Mouse (Mus musculus) liver, postnatal 0 days (tissue): ENCODE data around the gene Ankrd39. TPM values are rescaled to one million over a fixed set of nuclear protein-coding genes. Genes with fewer than 3 reads are reported as not detected.

Experiments used
- ATAC-seq: fragments of 200-750 bp; cut with Nextera tagmentation; 2 replicates; pipeline ENCODE4 v1.8.0; 2017; ENCODE audit warnings: mild to moderate bottlenecking, moderate library complexity
- DNase-seq: peaks from one replicate; pipeline ENCODE4 v3.0.0-alpha.2; 2016
- H3K27ac ChIP-seq: fragments of 300-500 bp; sonication (generic); 2 replicates; pipeline ENCODE4 v1.5.1; 2014; ENCODE audit warnings: antibody characterized with exemption, moderate library complexity, mild to moderate bottlenecking, low read depth
- H3K27me3 ChIP-seq: fragments of 300-500 bp; sonication (generic); 2 replicates; pipeline ENCODE4 v1.6.1; 2014; ENCODE audit warnings: low read length, control low read depth, mixed read lengths; ENCODE audit not compliant: insufficient read depth
- H3K36me3 ChIP-seq: fragments of 300-500 bp; sonication (generic); replicated peaks from 2 replicates; pipeline ENCODE4 v1.6.1; 2014; ENCODE audit warnings: mild to moderate bottlenecking, control low read depth, low read length, moderate library complexity, mixed read lengths; ENCODE audit not compliant: insufficient read depth
- H3K4me1 ChIP-seq: fragments of 300-500 bp; sonication (generic); 2 replicates; pipeline ENCODE4 v1.6.1; 2014; ENCODE audit warnings: antibody characterized with exemption, mild to moderate bottlenecking, control low read depth; ENCODE audit not compliant: insufficient read depth
- H3K4me2 ChIP-seq: fragments of 300-500 bp; sonication (generic); 2 replicates; pipeline ENCODE4 v1.6.1; 2014; ENCODE audit warnings: low read depth, mild to moderate bottlenecking, low read length, moderate library complexity, mixed read lengths
- H3K4me3 ChIP-seq: fragments of 300-500 bp; sonication (generic); 2 replicates; pipeline ENCODE4 v1.5.1; 2014; ENCODE audit warnings: low read depth, low read length
- H3K9ac ChIP-seq: fragments of 300-500 bp; sonication (generic); replicated peaks from 2 replicates; pipeline ENCODE4 v1.6.1; 2014; ENCODE audit warnings: mild to moderate bottlenecking, moderate library complexity
- H3K9me3 ChIP-seq: fragments of 300-500 bp; sonication (generic); 2 replicates; pipeline ENCODE4 v1.6.1; 2016; ENCODE audit warnings: mild to moderate bottlenecking, control low read depth, low read length, mixed read lengths
- CTCF ChIP-seq: sonication (generic); IDR thresholded peaks from 2 replicates; pipeline ENCODE4 v1.5.1; 2016; ENCODE audit warnings: antibody characterized with exemption, low read depth
- EP300 ChIP-seq: IDR thresholded peaks from 2 replicates; pipeline ENCODE4 v1.6.1; 2016; ENCODE audit warnings: antibody characterized with exemption, low read depth, mild to moderate bottlenecking
- WGBS: fragments of 180-500 bp; shearing (Covaris S2); extraction: QIAGEN DNeasy Blood & Tissue Kit; methylation state at CpG from one replicate; pipeline ENCODE4 v1.1.7; 2014; ENCODE audit not compliant: insufficient replicate concordance; 5-methylcytosine and 5-hydroxymethylcytosine counted together
- polyA plus RNA-seq: library from polyadenylated mRNA; unstranded; fragments of >200 nt; fragmentation: Nextera tagmentation; extraction: Ambion mirVana; gene quantifications from 2 replicates; pipeline ENCODE4 v1.2.1, GENCODE M21; 2015

Gene Ankrd39
- polyA plus RNA-seq, 1 experiment from 2014 or later, result 7.4 TPM

- Histone ChIP-seq H3K4me1 (peaks cover 16% of the 10 kb centered on the region), H3K27me3 (0 out of 2 replicates have a peak, but pooled peaks cover 2% of the 10 kb centered on the region), H3K4me3 (no peak overlapping the region), H3K27ac (peak overlapping the region; percentile 44; the same call in 1 of the 2 replicates), H3K9me3 (no peaks in the 10 kb centered on the region), H3K4me2 (no peak overlapping the region), H3K9ac (no peak overlapping the region), H3K36me3 (no peaks in the 10 kb centered on the region)
- TF ChIP-seq EP300, result no peak
- no peak for TF ChIP-seq CTCF
- ATAC-seq, result no peak
- DNase-seq, result no peak
- 80% methylated on average over 5 of the region's 5 CpGs for WGBS
Observed at GRCm38 (mm10) chr1:36574196-36574955, 27.1 kb upstream of the Ankrd39 start.

- TF ChIP-seq EP300 (no peak), CTCF (no peak)
- H3K4me2 ChIP-seq, result no peak overlapping the region
- no peak overlapping the region for H3K4me3 ChIP-seq
- no peaks in the 10 kb centered on the region for H3K9me3 ChIP-seq
- no peak overlapping the region for H3K9ac ChIP-seq
- 0 out of 2 replicates have a peak, but pooled peaks cover 2% of the 10 kb centered on the region for H3K27me3 ChIP-seq
- no peaks in the 10 kb centered on the region for H3K36me3 ChIP-seq
- H3K4me1 ChIP-seq, result peaks cover 18% of the 10 kb centered on the region
- ATAC-seq, result no peak
- 79% methylated on average over 8 of the region's 8 CpGs for WGBS
- DNase-seq, result no peak
- H3K27ac ChIP-seq, result peak overlapping the region; percentile 12; the same call in 1 of the 2 replicates
Observed at GRCm38 (mm10) chr1:36573524-36573923, 26.3 kb upstream of the Ankrd39 start.

DNA sequence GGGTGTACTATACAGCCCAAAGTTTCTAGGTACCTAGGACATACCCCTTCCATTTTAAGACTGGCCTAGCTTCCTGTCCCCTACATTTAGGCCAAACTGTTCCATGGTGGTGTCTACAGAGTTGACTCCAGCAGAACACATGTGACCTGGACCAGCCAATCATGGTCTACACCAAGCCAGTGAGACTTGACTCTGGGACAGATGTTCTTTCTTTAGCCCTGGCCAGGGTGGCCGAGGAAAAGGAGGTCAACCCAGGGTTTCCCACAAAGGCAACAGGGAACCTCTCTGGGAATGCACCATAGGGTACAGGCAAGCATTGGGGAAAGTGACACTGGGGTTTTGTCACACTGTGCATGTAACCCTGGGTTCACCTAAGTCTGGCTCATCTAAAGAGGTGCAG lies 25.5 kb upstream of the Ankrd39 start:
- no peak for ATAC-seq
- H3K4me3 ChIP-seq, result no peak overlapping the region
- H3K9me3 ChIP-seq, result no peaks in the 10 kb centered on the region
- 67% methylated on average over 1 of the region's 1 CpGs for WGBS
- H3K27ac ChIP-seq, result peak overlapping the region; percentile 74; the same call in 1 of the 2 replicates
- TF ChIP-seq EP300 (no peak), CTCF (no peak)
- H3K4me2 ChIP-seq, result no peak overlapping the region
- H3K9ac ChIP-seq, result no peak overlapping the region
- H3K36me3 ChIP-seq, result no peaks in the 10 kb centered on the region
- H3K4me1 ChIP-seq, result peaks cover 18% of the 10 kb centered on the region
- DNase-seq, result no peak
- no peaks in the 10 kb centered on the region for H3K27me3 ChIP-seq

DNA sequence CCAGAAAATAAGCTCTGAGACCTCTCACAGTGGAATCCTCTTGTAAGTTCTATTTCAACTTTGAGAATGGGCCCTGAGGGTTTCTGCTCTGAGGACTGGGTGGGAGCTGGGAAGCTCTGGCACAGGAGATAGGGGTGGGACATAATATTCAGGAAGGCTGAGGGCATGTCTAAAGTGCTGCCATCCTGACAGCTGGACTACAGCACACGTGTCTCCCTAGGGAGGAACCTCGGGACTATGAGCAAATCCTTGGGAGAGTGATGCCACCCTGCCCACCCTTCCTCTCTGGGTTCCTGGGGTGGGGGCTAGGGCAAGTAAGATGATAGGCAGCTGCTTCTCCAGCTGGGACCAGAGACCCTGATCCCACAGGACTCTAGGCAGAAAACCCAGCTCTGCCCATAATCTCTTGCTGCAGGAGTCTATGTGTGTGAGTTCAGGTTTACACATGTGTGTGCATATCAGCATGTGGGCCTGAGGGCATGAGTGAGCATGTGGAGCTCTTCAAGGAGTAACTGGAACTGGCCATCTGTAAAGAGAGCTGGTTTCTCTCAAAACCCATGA lies 25.0 kb upstream of the Ankrd39 start:
- H3K9ac ChIP-seq, result no peak overlapping the region
- H3K9me3 ChIP-seq, result no peaks in the 10 kb centered on the region
- ATAC-seq (peak; percentile 2; the same call in 1 of the 2 replicates), DNase-seq (no peak)
- 73% methylated on average over 2 of the region's 2 CpGs for WGBS
- H3K27ac ChIP-seq, result peak overlapping the region; percentile 74; the same call in 1 of the 2 replicates
- no peaks in the 10 kb centered on the region for H3K27me3 ChIP-seq
- H3K4me3 ChIP-seq, result no peak overlapping the region
- TF ChIP-seq EP300 (no peak), CTCF (no peak)
- H3K36me3 ChIP-seq, result no peaks in the 10 kb centered on the region
- H3K4me1 ChIP-seq, result peaks cover 18% of the 10 kb centered on the region
- no peak overlapping the region for H3K4me2 ChIP-seq

GRCm38 (mm10) chr1:36571627-36572026 lies 24.4 kb upstream of the Ankrd39 start:
- 25% methylated on average over 6 of the region's 6 CpGs for WGBS
- no peak overlapping the region for H3K4me3 ChIP-seq
- peak overlapping the region; percentile 74; the same call in 1 of the 2 replicates for H3K27ac ChIP-seq
- ATAC-seq (peak; percentile 78), DNase-seq (peak; percentile 64)
- H3K9me3 ChIP-seq, result no peaks in the 10 kb centered on the region
- no peaks in the 10 kb centered on the region for H3K36me3 ChIP-seq
- TF ChIP-seq EP300 (peak; percentile 63), CTCF (no peak)
- no peaks in the 10 kb centered on the region for H3K27me3 ChIP-seq
- H3K4me1 ChIP-seq, result peaks cover 18% of the 10 kb centered on the region
- H3K9ac ChIP-seq, result no peak overlapping the region
- H3K4me2 ChIP-seq, result no peak overlapping the region

DNA sequence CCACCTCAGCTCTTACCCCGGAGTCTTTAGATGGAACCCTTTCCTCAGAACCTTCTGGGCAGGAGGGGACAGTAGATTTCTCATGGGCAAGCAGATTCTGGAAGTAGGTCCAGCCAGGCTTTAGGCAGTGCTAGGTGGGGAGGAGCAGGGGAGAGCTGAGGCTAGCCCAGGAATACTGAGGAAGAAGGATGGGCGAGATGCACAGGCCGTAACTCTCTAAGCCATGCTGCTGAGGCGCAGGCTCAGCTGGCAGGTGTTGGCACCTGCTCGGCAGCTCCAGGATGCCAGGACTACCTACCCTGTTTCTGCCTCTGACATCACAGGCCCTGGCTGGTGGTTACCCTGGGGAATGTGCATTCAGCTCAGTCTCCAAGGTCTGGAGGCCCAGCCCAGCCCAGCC lies 23.1 kb upstream of the Ankrd39 start:
- H3K27ac ChIP-seq, result peak overlapping the region; percentile 55; the same call in 1 of the 2 replicates
- ATAC-seq, result no peak

More for the DNA sequence above, 23.1 kb upstream of the Ankrd39 start:
- WGBS, result 82% methylated on average over 5 of the region's 5 CpGs
- TF ChIP-seq EP300, result no peak
- no peak for TF ChIP-seq CTCF
- H3K36me3 ChIP-seq, result no peaks in the 10 kb centered on the region
- H3K4me2 ChIP-seq, result no peak overlapping the region
- H3K9me3 ChIP-seq, result no peaks in the 10 kb centered on the region
- H3K4me1 ChIP-seq, result peaks cover 10% of the 10 kb centered on the region; the same call in 1 of the 2 replicates
- H3K27me3 ChIP-seq, result no peaks in the 10 kb centered on the region
- no peak overlapping the region for H3K9ac ChIP-seq
- H3K4me3 ChIP-seq, result no peak overlapping the region
- DNase-seq, result no peak
